In the genomic region with DNA sequence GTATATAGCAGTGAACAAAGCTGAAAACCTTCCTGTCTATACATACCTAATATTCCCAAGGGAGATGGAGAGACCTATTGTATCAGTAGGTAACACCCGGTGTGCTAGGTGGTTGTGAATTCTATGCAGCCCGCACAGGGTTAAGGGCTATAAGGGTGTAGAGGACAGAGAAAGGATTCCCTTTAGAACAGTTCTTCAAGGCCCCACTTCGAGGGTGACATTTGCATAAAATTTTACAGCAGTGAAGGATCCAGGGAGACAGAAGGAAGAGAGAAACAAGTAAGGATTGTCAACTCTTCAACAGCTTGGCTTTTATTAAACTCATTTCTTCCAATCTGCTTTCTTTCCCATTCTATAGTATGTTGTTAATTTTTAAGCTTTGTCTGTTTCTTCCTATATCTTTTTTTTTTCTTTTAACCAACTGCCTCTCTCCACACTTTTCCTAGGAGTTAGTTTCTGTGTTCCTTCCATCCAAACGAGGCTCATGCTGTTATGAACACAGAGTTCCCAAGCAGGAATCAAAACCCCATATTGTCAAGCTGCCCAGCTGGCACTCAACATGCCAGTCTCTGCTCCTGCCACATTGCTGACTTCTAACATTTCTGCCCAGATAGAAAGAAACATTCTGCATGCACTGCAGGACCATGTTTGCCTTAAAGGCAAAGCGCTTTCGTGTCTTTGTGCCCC, we compare ENCODE assay signal across 10 mouse cellular contexts.
DNase-seq lines count a peak whose midpoint lies in the region; ATAC-seq and TF ChIP-seq lines count a peak whose summit lies in the region.
"Had no signal": no experiment of that assay in that cellular context is flagged by ENCODE, and none has a peak within 500 bp of the region (broad histone marks: within the 10 kb centered on the region; RNA-seq: fewer than 3 reads in every experiment).

No protein-coding gene starts in this region.

- no peaks in the 10 kb centered on the region for H3K27me3 ChIP-seq in lung, embryonic 15.5 days
- no peaks in the 10 kb centered on the region for H3K27me3 ChIP-seq in lung, postnatal 0 days (replicated peaks; ENCODE audit: insufficient read depth, low read length)
- no peaks in the 10 kb centered on the region for H3K27me3 ChIP-seq in midbrain, embryonic 15.5 days (replicated peaks)
- H3K27me3 ChIP-seq: heart, embryonic 13.5 days; liver, embryonic 13.5 days had no signal

- no peak overlapping the region for H3K9ac ChIP-seq in lung, embryonic 15.5 days
- no peak overlapping the region for H3K9ac ChIP-seq in lung, postnatal 0 days (replicated peaks; ENCODE audit: low read depth)
- H3K9ac ChIP-seq in midbrain, embryonic 15.5 days, result no peak overlapping the region
- H3K9ac ChIP-seq: heart, embryonic 13.5 days; liver, embryonic 13.5 days had no signal

- H3K4me2 ChIP-seq in lung, embryonic 15.5 days, result no peak overlapping the region
- no peak overlapping the region for H3K4me2 ChIP-seq in lung, postnatal 0 days (replicated peaks; ENCODE audit: low read depth, low read length)
- no peak overlapping the region for H3K4me2 ChIP-seq in midbrain, embryonic 15.5 days
- H3K4me2 ChIP-seq: heart, embryonic 13.5 days; liver, embryonic 13.5 days had no signal

- no peak for ATAC-seq in lung, embryonic 15.5 days (ENCODE audit: borderline replicate concordance, extremely low read depth, low FRiP score, low TSS enrichment)
- no peak for ATAC-seq in lung, postnatal 0 days
- no peak; the same call in 1 of the 2 replicates for ATAC-seq in midbrain, embryonic 15.5 days (replicated peaks)

- H3K4me3 ChIP-seq in lung, embryonic 15.5 days, result no peak overlapping the region
- H3K4me3 ChIP-seq in lung, postnatal 0 days (ENCODE audit: low read depth, low read length), result no peak overlapping the region
- H3K4me3 ChIP-seq in midbrain, embryonic 15.5 days, result no peak overlapping the region
- H3K4me3 ChIP-seq: heart, embryonic 13.5 days; liver, embryonic 13.5 days had no signal

- DNase-seq in lung, postnatal 0 days (ENCODE audit: low spot score), result no peak
- peak; percentile 88 for DNase-seq in cerebellum, adult 9-10 months
- DNase-seq in gastrocnemius, postnatal 25 days, result peak; percentile 71
- no peak for DNase-seq in adrenal gland, postnatal 4 days (ENCODE audit: low spot score in 2 of 2)
- DNase-seq in adrenal gland, adult 2 months, result no peak
- no peak for DNase-seq in kidney, adult 8-10 months
- DNase-seq: liver, embryonic 13.5 days had no signal

- no peak for TF ChIP-seq EP300 in lung, postnatal 0 days (IDR thresholded peaks at IDR 0.05)

- H3K9me3 ChIP-seq in lung, embryonic 15.5 days, result no peaks in the 10 kb centered on the region
- no peaks in the 10 kb centered on the region for H3K9me3 ChIP-seq in lung, postnatal 0 days (ENCODE audit: low read length)
- no peaks in the 10 kb centered on the region for H3K9me3 ChIP-seq in midbrain, embryonic 15.5 days
- H3K9me3 ChIP-seq: heart, embryonic 13.5 days; liver, embryonic 13.5 days had no signal

- H3K27ac ChIP-seq in lung, embryonic 15.5 days, result peak overlapping the region; percentile 54
- no peak overlapping the region for H3K27ac ChIP-seq in lung, postnatal 0 days (ENCODE audit: low read length)
- H3K27ac ChIP-seq in midbrain, embryonic 15.5 days, result peak overlapping the region; percentile 34; the same call in 1 of the 2 replicates
- H3K27ac ChIP-seq: heart, embryonic 13.5 days; liver, embryonic 13.5 days had no signal

- no peak for TF ChIP-seq CTCF in lung, postnatal 0 days (IDR thresholded peaks at IDR 0.05)

- no peaks in the 10 kb centered on the region for H3K36me3 ChIP-seq in lung, embryonic 15.5 days
- H3K36me3 ChIP-seq in lung, postnatal 0 days (ENCODE audit: insufficient read depth, low read length), result no peaks in the 10 kb centered on the region
- no peaks in the 10 kb centered on the region for H3K36me3 ChIP-seq in midbrain, embryonic 15.5 days (replicated peaks)
- H3K36me3 ChIP-seq: heart, embryonic 13.5 days; liver, embryonic 13.5 days had no signal

- WGBS in lung, embryonic 15.5 days, result 52% methylated on average over 6 of the region's 6 CpGs
- 60% methylated on average over 6 of the region's 6 CpGs for WGBS in lung, postnatal 0 days
- WGBS in midbrain, embryonic 15.5 days, result 56% methylated on average over 6 of the region's 6 CpGs

- H3K4me1 ChIP-seq in lung, embryonic 15.5 days, result peaks cover 13% of the 10 kb centered on the region; the same call in 1 of the 2 replicates
- no peaks in the 10 kb centered on the region for H3K4me1 ChIP-seq in lung, postnatal 0 days (ENCODE audit: insufficient read depth, low read depth, low read length)
- peaks cover 19% of the 10 kb centered on the region for H3K4me1 ChIP-seq in midbrain, embryonic 15.5 days
- H3K4me1 ChIP-seq: liver, embryonic 13.5 days had no signal

Comparison
In these comparisons a context has a peak if more than half of its experiments do, and no peak if none do; other contexts are left out.
1. DNase-seq: peak in cerebellum, adult 9-10 months (single experiment) and gastrocnemius, postnatal 25 days (single experiment); none in lung, postnatal 0 days (single experiment), adrenal gland, postnatal 4 days (0 of 2), adrenal gland, adult 2 months (single experiment) and kidney, adult 8-10 months (0 of 2).